ENCODE assay signal across 8 mouse cellular contexts in the genomic region with DNA sequence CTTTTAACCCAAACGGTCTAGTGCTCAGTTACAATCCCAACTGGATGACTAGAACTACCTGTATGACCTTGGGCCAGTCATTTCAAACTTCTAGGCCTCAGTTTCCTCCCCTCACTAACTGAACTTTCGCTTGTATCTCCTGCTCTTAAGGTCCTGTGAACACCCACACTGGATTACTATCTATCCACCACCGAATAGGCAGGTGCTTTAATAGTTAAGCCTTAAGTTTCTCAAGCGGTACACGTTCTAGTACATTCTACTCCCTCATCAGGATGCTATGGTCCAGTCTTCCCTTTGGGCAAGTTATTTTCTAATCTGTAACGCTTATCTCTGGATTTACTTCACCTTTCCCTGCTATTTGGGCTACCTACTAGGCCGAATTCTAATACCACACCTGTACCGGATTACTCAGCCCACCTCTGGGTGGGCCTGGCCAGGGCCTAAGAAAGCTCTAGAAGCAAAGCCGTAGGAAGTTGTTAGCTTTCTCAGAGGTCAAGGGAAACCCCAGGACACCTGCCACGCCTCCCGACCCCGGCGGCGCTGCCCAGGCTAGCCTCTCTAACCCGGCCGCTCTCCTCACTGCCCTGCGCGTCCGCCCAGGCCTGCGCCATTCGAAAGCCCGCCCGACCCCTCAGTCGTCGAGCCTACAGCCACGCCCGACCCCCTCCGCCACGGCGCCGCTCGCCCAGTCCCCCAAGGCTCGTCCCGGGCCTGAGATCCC. TPM values are rescaled to one million over a fixed set of nuclear protein-coding genes. Genes with fewer than 3 reads are reported as not detected.
DNase-seq lines count a peak whose midpoint lies in the region; ATAC-seq and TF ChIP-seq lines count a peak whose summit lies in the region.

No protein-coding gene starts in this region.

- no peaks in the 10 kb centered on the region for H3K36me3 ChIP-seq in heart, postnatal 0 days (replicated peaks; ENCODE audit: control insufficient read depth, insufficient read depth, low read length)
- H3K36me3 ChIP-seq in liver, embryonic 16.5 days (ENCODE audit: control insufficient read depth, insufficient read depth): no peaks in the 10 kb centered on the region
- no peaks in the 10 kb centered on the region for H3K36me3 ChIP-seq in stomach, embryonic 16.5 days (ENCODE audit: control insufficient read depth, insufficient read depth, low read length)

- H3K9me3 ChIP-seq in heart, postnatal 0 days (replicated peaks; ENCODE audit: control insufficient read depth, low read length): no peaks in the 10 kb centered on the region
- H3K9me3 ChIP-seq in liver, embryonic 16.5 days (replicated peaks; ENCODE audit: control insufficient read depth, low read length): no peaks in the 10 kb centered on the region
- H3K9me3 ChIP-seq in stomach, embryonic 16.5 days (replicated peaks; ENCODE audit: control insufficient read depth, low read length): no peaks in the 10 kb centered on the region

- no peak for TF ChIP-seq POLR2A in bone marrow, adult 2 months (IDR thresholded peaks at IDR 0.05; ENCODE audit: borderline replicate concordance, control insufficient read depth, low read depth, low read length)

- H3K27me3 ChIP-seq in heart, postnatal 0 days (ENCODE audit: control insufficient read depth, insufficient read depth, low read length): no peaks in the 10 kb centered on the region
- no peaks in the 10 kb centered on the region for H3K27me3 ChIP-seq in liver, embryonic 16.5 days (ENCODE audit: control insufficient read depth, insufficient read depth, low read depth, low read length)
- no peaks in the 10 kb centered on the region for H3K27me3 ChIP-seq in stomach, embryonic 16.5 days (ENCODE audit: control insufficient read depth, insufficient read depth, low read length)

- under 1% methylated on average over 31 of the region's 34 CpGs for WGBS in bone marrow, adult 2 months
- under 1% methylated on average over 34 of the region's 34 CpGs for WGBS in heart, postnatal 0 days
- under 1% methylated on average over 34 of the region's 34 CpGs for WGBS in liver, embryonic 16.5 days (ENCODE audit: insufficient replicate concordance)
- WGBS in stomach, embryonic 16.5 days: under 1% methylated on average over 34 of the region's 34 CpGs

- peak overlapping the region; percentile 88 for H3K4me2 ChIP-seq in heart, postnatal 0 days (ENCODE audit: low read depth, low read length)
- H3K4me2 ChIP-seq in liver, embryonic 16.5 days (ENCODE audit: low read depth, low read length): peak overlapping the region; percentile 84
- peak overlapping the region; percentile 88 for H3K4me2 ChIP-seq in stomach, embryonic 16.5 days (ENCODE audit: low read depth, low read length)

- TF ChIP-seq EP300 in heart, postnatal 0 days (IDR thresholded peaks at IDR 0.05; ENCODE audit: low read depth): no peak

- peaks cover 2% of the 10 kb centered on the region; the same call in 1 of the 2 replicates for H3K4me1 ChIP-seq in bone marrow, adult 2 months (ENCODE audit: control insufficient read depth, insufficient read depth, low read length)
- H3K4me1 ChIP-seq in heart, postnatal 0 days (ENCODE audit: control insufficient read depth, insufficient read depth): peaks cover 20% of the 10 kb centered on the region
- peaks cover 22% of the 10 kb centered on the region for H3K4me1 ChIP-seq in liver, embryonic 16.5 days (ENCODE audit: control insufficient read depth, low read depth, low read length)
- peaks cover 21% of the 10 kb centered on the region for H3K4me1 ChIP-seq in stomach, embryonic 16.5 days (ENCODE audit: control insufficient read depth, insufficient read depth, low read length)

- H3K27ac ChIP-seq in bone marrow, adult 2 months (ENCODE audit: control insufficient read depth, insufficient read depth, low read depth, low read length, poor library complexity): peak overlapping the region; percentile 79
- H3K27ac ChIP-seq in heart, postnatal 0 days (ENCODE audit: low read depth): peak overlapping the region; percentile 92
- H3K27ac ChIP-seq in liver, embryonic 16.5 days (ENCODE audit: low read length): peak overlapping the region; percentile 86
- H3K27ac ChIP-seq in stomach, embryonic 16.5 days (ENCODE audit: low read length): peak overlapping the region; percentile 85

- H3K4me3 ChIP-seq in bone marrow, adult 2 months (replicated peaks; ENCODE audit: control insufficient read depth, low read depth, low read length): peak overlapping the region; percentile 82
- H3K4me3 ChIP-seq in heart, postnatal 0 days (ENCODE audit: low read depth, low read length): peak overlapping the region; percentile 84
- H3K4me3 ChIP-seq in liver, embryonic 16.5 days (ENCODE audit: low read depth, low read length): peak overlapping the region; percentile 89
- H3K4me3 ChIP-seq in stomach, embryonic 16.5 days (replicated peaks; ENCODE audit: low read length): peak overlapping the region; percentile 85

- ATAC-seq in heart, postnatal 0 days (ENCODE audit: insufficient read depth, low read depth): peak; percentile 45
- ATAC-seq in liver, embryonic 16.5 days (ENCODE audit: low read depth): peak; percentile 20
- ATAC-seq in stomach, embryonic 16.5 days (ENCODE audit: insufficient read depth, low FRiP score): peak; percentile 55; the same call in 1 of the 2 replicates

- peak overlapping the region; percentile 93 for H3K9ac ChIP-seq in heart, postnatal 0 days (replicated peaks; ENCODE audit: low read depth, low read length)
- H3K9ac ChIP-seq in liver, embryonic 16.5 days (ENCODE audit: low read depth, low read length): peak overlapping the region; percentile 93
- H3K9ac ChIP-seq in stomach, embryonic 16.5 days (ENCODE audit: low read length): peak overlapping the region; percentile 96

- DNase-seq in kidney, adult 8-10 months: peak; percentile 46 to 52
- DNase-seq in kidney, postnatal 10 days: no peak
- DNase-seq in heart, postnatal 0 days (ENCODE audit: low spot score): no peak
- DNase-seq in thymus, postnatal 25 days: no peak
- no peak for DNase-seq in adrenal gland, adult 8-10 months

- no peak for TF ChIP-seq CTCF in bone marrow, adult 2 months (IDR thresholded peaks at IDR 0.05; ENCODE audit: control insufficient read depth, insufficient read depth, low read length)
- no peak for TF ChIP-seq CTCF in heart, postnatal 0 days (IDR thresholded peaks at IDR 0.05; ENCODE audit: low read depth)

RNA-seq across cellular contexts. Expression of a gene that starts 0.6 kb away (rescaled TPM):
- polyA plus RNA-seq in bone marrow, adult 2 months (2011; ENCODE audit: insufficient read depth, insufficient read length, low replicate concordance, missing spikeins): 160 and 195 TPM in 2 replicates
- 120 and 167 TPM in 2 replicates for total RNA-seq in heart, postnatal 0 days (2014; rRNA removed; ENCODE audit: low replicate concordance)
- polyA plus RNA-seq in heart, postnatal 0 days (2015; fragmentation: Nextera tagmentation; extraction: Ambion mirVana): 159 and 168 TPM in 2 replicates
- polyA plus RNA-seq in liver, embryonic 16.5 days (2015; fragmentation: Nextera tagmentation; extraction: Ambion mirVana): 172 and 184 TPM in 2 replicates
- polyA plus RNA-seq in stomach, embryonic 16.5 days (2015; fragmentation: Nextera tagmentation; extraction: Ambion mirVana): 341 and 342 TPM in 2 replicates
- 100 to 1,000 TPM; 459 to 558 (median 506) TPM for total RNA-seq in adrenal gland, adult 8-10 months (2022)

RNA-seq across cellular contexts. Expression of a gene that starts 29.4 kb away (rescaled TPM):
- not detected in 2 replicates for polyA plus RNA-seq in bone marrow, adult 2 months (2011; ENCODE audit: insufficient read depth, insufficient read length, low replicate concordance, missing spikeins)
- total RNA-seq in heart, postnatal 0 days (2014; rRNA removed; ENCODE audit: low replicate concordance): not detected in 2 replicates
- polyA plus RNA-seq in heart, postnatal 0 days (2015; fragmentation: Nextera tagmentation; extraction: Ambion mirVana): 0.18 TPM in 1 of 2 replicates, not detected in the other
- polyA plus RNA-seq in liver, embryonic 16.5 days (2015; fragmentation: Nextera tagmentation; extraction: Ambion mirVana): not detected in 2 replicates
- polyA plus RNA-seq in stomach, embryonic 16.5 days (2015; fragmentation: Nextera tagmentation; extraction: Ambion mirVana): 0.19 and 0.46 TPM in 2 replicates
- not detected for total RNA-seq in adrenal gland, adult 8-10 months (2022)

RNA-seq across cellular contexts. Expression of a gene that starts 32.8 kb away (rescaled TPM):
- polyA plus RNA-seq in bone marrow, adult 2 months (2011; ENCODE audit: insufficient read depth, insufficient read length, low replicate concordance, missing spikeins): 1.8 and 9.2 TPM in 2 replicates
- total RNA-seq in heart, postnatal 0 days (2014; rRNA removed; ENCODE audit: low replicate concordance): 10.4 and 18.2 TPM in 2 replicates
- 1.9 and 2.2 TPM in 2 replicates for polyA plus RNA-seq in heart, postnatal 0 days (2015; fragmentation: Nextera tagmentation; extraction: Ambion mirVana)
- polyA plus RNA-seq in liver, embryonic 16.5 days (2015; fragmentation: Nextera tagmentation; extraction: Ambion mirVana): 1.3 and 1.5 TPM in 2 replicates
- 4.1 and 4.7 TPM in 2 replicates for polyA plus RNA-seq in stomach, embryonic 16.5 days (2015; fragmentation: Nextera tagmentation; extraction: Ambion mirVana)
- total RNA-seq in adrenal gland, adult 8-10 months (2022): 10 to 100 TPM; 21.2 to 24.5 (median 23.9) TPM

RNA-seq across cellular contexts. Expression of a gene that starts 51.9 kb away (rescaled TPM):
- 245 and 271 TPM in 2 replicates for polyA plus RNA-seq in bone marrow, adult 2 months (2011; ENCODE audit: insufficient read depth, insufficient read length, low replicate concordance, missing spikeins)
- total RNA-seq in heart, postnatal 0 days (2014; rRNA removed; ENCODE audit: low replicate concordance): 75.1 and 76.4 TPM in 2 replicates
- polyA plus RNA-seq in heart, postnatal 0 days (2015; fragmentation: Nextera tagmentation; extraction: Ambion mirVana): 106 and 117 TPM in 2 replicates
- 93.6 and 95.8 TPM in 2 replicates for polyA plus RNA-seq in liver, embryonic 16.5 days (2015; fragmentation: Nextera tagmentation; extraction: Ambion mirVana)
- polyA plus RNA-seq in stomach, embryonic 16.5 days (2015; fragmentation: Nextera tagmentation; extraction: Ambion mirVana): 346 and 352 TPM in 2 replicates
- 100 to 1,000 TPM; 165 to 402 (median 286) TPM for total RNA-seq in adrenal gland, adult 8-10 months (2022)

Comparison
In these comparisons a context has a peak if more than half of its experiments do, and no peak if none do; other contexts are left out.
1. DNase-seq: peak in kidney, adult 8-10 months (2 of 2); none in kidney, postnatal 10 days (single experiment), heart, postnatal 0 days (single experiment), thymus, postnatal 25 days (single experiment) and adrenal gland, adult 8-10 months (single experiment).
2. Peak in every context shown above with its lines, with median percentiles within 50 percentile points of each other: H3K27ac ChIP-seq, H3K4me3 ChIP-seq, ATAC-seq, H3K4me2 ChIP-seq and H3K9ac ChIP-seq.